Mouse (Mus musculus) lung, adult 2 months (tissue): ENCODE data around the gene Srprb. TPM values are rescaled to one million over a fixed set of nuclear protein-coding genes. Genes with fewer than 3 reads are reported as not detected.

Experiments used
- DNase-seq: peaks from one replicate; pipeline ENCODE4 v3.0.0; 2022
- H3K4me1 ChIP-seq: fragments of 200-500 bp; 2 replicates; pipeline ENCODE4 v1.6.1; 2011; ENCODE audit warnings: low read length; ENCODE audit not compliant: control insufficient read depth, insufficient read depth
- H3K4me3 ChIP-seq: fragments of 200-500 bp; replicated peaks from 2 replicates; pipeline ENCODE3; 2011; ENCODE audit warnings: low read depth, mild to moderate bottlenecking, control low read depth, low read length; ENCODE audit errors: extremely low read depth
- CTCF ChIP-seq: fragments of 200-500 bp; IDR thresholded peaks from 2 replicates; pipeline ENCODE4 v1.5.1; 2011; ENCODE audit warnings: mild to moderate bottlenecking, low read length, control low read depth; ENCODE audit not compliant: insufficient read depth
- POLR2A ChIP-seq: fragments of 200-500 bp; IDR thresholded peaks from 2 replicates; pipeline ENCODE4 v1.6.1; 2011; ENCODE audit warnings: low read depth, mild to moderate bottlenecking, control low read depth, low read length, borderline replicate concordance; ENCODE audit errors: extremely low read depth
- WGBS: fragments of 180-500 bp; shearing (Covaris S2); methylation state at CpG from one replicate; pipeline ENCODE4 v1.1.7; 2018; 5-methylcytosine and 5-hydroxymethylcytosine counted together
- polyA plus RNA-seq: library from polyadenylated mRNA; depleted of rRNA; stranded (reverse); fragments of >200 nt; gene quantifications from 2 replicates; pipeline ENCODE4 v1.2.3, GENCODE M21; 2012; rRNA removed

Srprb gene
- polyA plus RNA-seq = 49.1 and 52.5 TPM in 2 replicates

- WGBS = under 1% methylated on average over 45 of the region's 45 CpGs
- H3K4me3 ChIP-seq = peak within 1 kb of the TSS; percentile 98
- no peak for TF ChIP-seq CTCF
- peak; percentile 69; the same call in 1 of the 2 replicates for TF ChIP-seq POLR2A
- peaks cover 2% of the 10 kb centered on the region; the same call in 1 of the 2 replicates for H3K4me1 ChIP-seq
- peak; percentile 92 for DNase-seq
Measured at GRCm38 (mm10) chr9:103201561-103202260, at the start of gene Srprb. TSS of gene Srprb (minus strand) at chr9:103202137.

GRCm38 (mm10) chr9:103248618-103249017 is 46.7 kb upstream of the Srprb start:
- no peak for TF ChIP-seq POLR2A
- no peak for DNase-seq
- 18% methylated on average over 4 of the region's 4 CpGs for WGBS
- Histone ChIP-seq H3K4me1 (no peaks in the 10 kb centered on the region; the same call in 1 of the 2 replicates), H3K4me3 (no peak overlapping the region)

- no peak for DNase-seq
- 84% methylated on average over 8 of the region's 8 CpGs for whole genome bisulfite sequencing
- Histone ChIP-seq H3K4me1 (no peaks in the 10 kb centered on the region; the same call in 1 of the 2 replicates), H3K4me3 (no peak overlapping the region)
- no peak for TF ChIP-seq CTCF
- no peak for TF ChIP-seq POLR2A
Measured at GRCm38 (mm10) chr9:103246526-103247168, 44.7 kb upstream of the Srprb start.

GRCm38 (mm10) chr9:103243640-103244039 is 41.7 kb upstream of the Srprb start:
- DNase-seq = no peak
- H3K4me3 ChIP-seq = no peak overlapping the region
- TF ChIP-seq CTCF = no peak
- H3K4me1 ChIP-seq = no peaks in the 10 kb centered on the region
- WGBS = 87% methylated on average over 4 of the region's 4 CpGs

DNA sequence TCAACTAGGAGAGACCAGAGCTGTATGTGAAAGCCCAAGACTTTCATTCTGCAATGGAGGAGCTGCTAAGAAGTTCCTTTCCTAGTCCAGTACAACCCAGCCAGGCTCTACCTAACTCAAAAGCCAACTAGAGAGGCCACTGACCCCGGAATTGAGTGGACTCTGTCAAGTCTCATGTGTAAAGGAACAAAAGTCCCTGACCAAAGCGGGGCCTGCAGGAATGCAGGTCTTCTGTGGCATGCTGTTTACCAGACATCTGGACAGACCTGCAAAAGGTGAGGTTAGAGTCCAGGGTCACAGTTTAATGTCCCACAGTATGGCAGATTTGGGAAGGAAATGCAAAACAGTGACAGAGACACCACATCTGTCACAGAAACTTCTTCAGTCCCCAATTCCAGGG is 39.3 kb upstream of the Srprb start:
- TF ChIP-seq POLR2A = no peak
- no peak for TF ChIP-seq CTCF
- Histone ChIP-seq H3K4me1 (no peaks in the 10 kb centered on the region), H3K4me3 (no peak overlapping the region)
- DNase-seq = no peak
- WGBS = 72% methylated on average over 2 of the region's 2 CpGs

- 83% methylated on average over 6 of the region's 6 CpGs for WGBS
- Histone ChIP-seq H3K4me1 (no peaks in the 10 kb centered on the region), H3K4me3 (no peak overlapping the region)
- no peak for DNase-seq
- TF ChIP-seq POLR2A (no peak), CTCF (no peak)
Measured at GRCm38 (mm10) chr9:103239471-103239870, 37.5 kb upstream of the Srprb start.

DNA sequence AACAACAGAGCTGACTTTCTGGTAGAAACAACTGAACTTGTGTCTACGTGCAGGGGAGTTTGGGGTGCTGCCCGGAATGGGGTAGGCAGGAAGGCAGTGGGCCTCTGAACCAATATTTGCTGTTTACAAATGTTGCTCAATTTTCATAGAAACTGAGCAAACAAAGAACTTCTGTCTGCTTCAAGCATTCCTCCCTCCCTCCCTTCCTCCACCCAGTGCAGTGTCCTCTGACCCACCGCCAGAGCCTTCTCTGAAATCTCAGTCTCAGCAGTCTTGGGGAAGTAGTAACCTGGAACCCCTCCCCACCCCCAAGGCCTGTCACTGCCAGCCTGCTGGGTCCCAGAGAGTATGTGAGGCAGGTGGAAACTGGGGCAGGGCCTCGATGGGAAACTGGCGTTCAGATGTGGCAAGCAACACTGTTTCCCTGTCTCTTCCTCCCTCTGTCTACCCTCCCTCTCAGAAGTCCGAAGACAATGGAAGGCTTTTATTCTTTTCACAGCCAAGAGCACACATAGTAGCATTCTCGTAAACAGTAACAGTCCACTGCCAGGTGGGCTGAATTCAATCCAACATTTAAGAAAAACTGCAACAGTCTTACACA is 32.7 kb upstream of the Srprb start:
- WGBS = 46% methylated on average over 7 of the region's 7 CpGs
- TF ChIP-seq CTCF (no peak), POLR2A (no peak)
- no peak overlapping the region for H3K4me3 ChIP-seq
- no peak for DNase-seq
- peaks cover 3% of the 10 kb centered on the region; the same call in 1 of the 2 replicates for H3K4me1 ChIP-seq

GRCm38 (mm10) chr9:103234059-103234458 is 32.1 kb upstream of the Srprb start:
- H3K4me1 ChIP-seq = peaks cover 3% of the 10 kb centered on the region; the same call in 1 of the 2 replicates
- no peak overlapping the region for H3K4me3 ChIP-seq
- DNase-seq = no peak
- TF ChIP-seq CTCF (no peak), POLR2A (no peak)
- 48% methylated on average over 7 of the region's 7 CpGs for WGBS

- TF ChIP-seq CTCF = no peak
- no peak for TF ChIP-seq POLR2A
- DNase-seq = no peak
- WGBS = 57% methylated on average over 7 of the region's 7 CpGs
- H3K4me3 ChIP-seq = no peak overlapping the region
- peaks cover 3% of the 10 kb centered on the region; the same call in 1 of the 2 replicates for H3K4me1 ChIP-seq
Measured at GRCm38 (mm10) chr9:103233006-103233395, 31.1 kb upstream of the Srprb start.

GRCm38 (mm10) chr9:103232232-103233005 is 30.5 kb upstream of the Srprb start:
- H3K4me3 ChIP-seq = no peak overlapping the region
- DNase-seq = no peak
- peaks cover 3% of the 10 kb centered on the region; the same call in 1 of the 2 replicates for H3K4me1 ChIP-seq
- WGBS = 92% methylated on average over 7 of the region's 7 CpGs
- TF ChIP-seq POLR2A = no peak
- no peak for TF ChIP-seq CTCF
